Mouse (Mus musculus) cerebellum, adult 2 months (tissue): Measurements from ENCODE around the gene Mfsd14a. TPM values are rescaled to one million over a fixed set of nuclear protein-coding genes. Genes with fewer than 3 reads are reported as not detected.

Experiments
- DNase-seq, 2 experiments: peaks; one replicate each; pipeline ENCODE4 v3.0.0; 2021
- H3K27ac ChIP-seq: fragments of 200-500 bp; 2 replicates; pipeline ENCODE4 v1.5.1; 2012; ENCODE audit warnings: low read length, control low read depth, inconsistent platforms; ENCODE audit not compliant: insufficient read depth
- H3K27me3 ChIP-seq: fragments of 200-500 bp; 2 replicates; pipeline ENCODE4 v1.6.1; 2012; ENCODE audit warnings: inconsistent platforms, mild to moderate bottlenecking, low read length, moderate library complexity; ENCODE audit not compliant: control insufficient read depth, insufficient read depth
- H3K4me1 ChIP-seq: fragments of 200-500 bp; 2 replicates; pipeline ENCODE4 v1.6.1; 2011; ENCODE audit warnings: low read length; ENCODE audit not compliant: control insufficient read depth, insufficient read depth
- H3K4me3 ChIP-seq: fragments of 200-500 bp; replicated peaks from 2 replicates; pipeline ENCODE3; 2011; ENCODE audit warnings: mild to moderate bottlenecking, low read depth, low read length, control low read depth; ENCODE audit not compliant: insufficient read depth
- CTCF ChIP-seq: fragments of 200-500 bp; IDR thresholded peaks from 2 replicates; pipeline ENCODE4 v1.5.1; 2011; ENCODE audit warnings: low read depth, mild to moderate bottlenecking, control low read depth, low read length, moderate library complexity, borderline replicate concordance; ENCODE audit not compliant: insufficient read depth
- POLR2A ChIP-seq: fragments of 200-500 bp; IDR thresholded peaks from 2 replicates; pipeline ENCODE4 v1.6.1; 2011; ENCODE audit warnings: low read length, control low read depth, borderline replicate concordance; ENCODE audit not compliant: insufficient read depth
- WGBS: fragments of 180-500 bp; shearing (Covaris S2); methylation state at CpG from one replicate; pipeline ENCODE4 v1.1.7; 2018; 5-methylcytosine and 5-hydroxymethylcytosine counted together
- polyA plus RNA-seq: library from polyadenylated mRNA; depleted of rRNA; stranded (reverse); fragments of >200 nt; gene quantifications from 2 replicates; pipeline ENCODE4 v1.2.3, GENCODE M21; 2012

The Mfsd14a gene
- polyA plus RNA-seq, 1 experiment = 47.2 TPM

DNA sequence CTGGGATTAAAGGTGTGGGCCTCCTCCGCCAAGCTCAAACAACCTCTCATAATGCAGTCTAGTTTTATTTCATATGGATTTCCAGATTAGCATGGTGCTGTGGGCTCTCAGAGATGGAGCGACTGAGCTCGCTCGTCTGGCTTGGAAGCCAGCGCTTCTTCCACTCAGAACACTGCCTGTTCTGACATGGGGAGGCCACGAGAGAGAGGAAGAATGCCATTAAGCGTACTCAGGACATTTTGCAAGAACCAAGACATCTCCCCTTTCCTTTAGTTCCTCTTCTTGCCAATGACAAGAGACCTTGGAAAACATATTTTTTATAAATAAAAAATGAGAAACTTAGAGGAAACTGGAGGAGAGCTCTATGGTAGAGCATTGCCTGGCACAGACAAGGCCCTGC is 13.7 kb downstream of the Mfsd14a start:
- H3K4me1 ChIP-seq = peaks cover 2% of the 10 kb centered on the region; the same call in 1 of the 2 replicates
- no peak overlapping the region for H3K27ac ChIP-seq
- H3K27me3 ChIP-seq = no peaks in the 10 kb centered on the region
- 93% methylated on average over 7 of the region's 7 CpGs for WGBS
- TF ChIP-seq CTCF = no peak
- no peak for TF ChIP-seq POLR2A
- H3K4me3 ChIP-seq = no peak overlapping the region
- DNase-seq = no peak

DNA sequence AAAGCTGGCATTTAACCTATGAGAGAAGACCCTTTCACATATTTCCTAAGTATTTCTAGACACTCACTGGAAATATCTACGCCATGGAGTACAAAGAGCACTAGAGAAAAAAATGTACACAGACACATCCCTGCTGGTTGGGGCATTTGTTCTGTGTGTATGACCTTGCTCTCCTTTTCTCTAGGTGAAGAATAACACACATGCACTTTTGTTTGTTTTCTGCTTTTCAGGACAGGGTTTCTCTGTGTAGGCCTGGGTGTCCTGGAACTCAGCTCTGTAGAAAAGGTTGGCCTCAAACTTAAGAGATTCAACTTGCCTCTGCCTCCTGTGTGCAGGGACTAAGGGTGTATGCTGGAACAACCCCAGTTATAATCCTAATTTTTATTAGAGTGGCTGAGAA is 16.1 kb downstream of the Mfsd14a start:
- 96% methylated on average over 1 of the region's 1 CpGs for WGBS
- TF ChIP-seq CTCF = no peak
- TF ChIP-seq POLR2A = no peak
- H3K27me3 ChIP-seq = no peaks in the 10 kb centered on the region
- H3K27ac ChIP-seq = no peak overlapping the region
- no peak for DNase-seq
- H3K4me3 ChIP-seq = no peak overlapping the region
- H3K4me1 ChIP-seq = no peaks in the 10 kb centered on the region

DNA sequence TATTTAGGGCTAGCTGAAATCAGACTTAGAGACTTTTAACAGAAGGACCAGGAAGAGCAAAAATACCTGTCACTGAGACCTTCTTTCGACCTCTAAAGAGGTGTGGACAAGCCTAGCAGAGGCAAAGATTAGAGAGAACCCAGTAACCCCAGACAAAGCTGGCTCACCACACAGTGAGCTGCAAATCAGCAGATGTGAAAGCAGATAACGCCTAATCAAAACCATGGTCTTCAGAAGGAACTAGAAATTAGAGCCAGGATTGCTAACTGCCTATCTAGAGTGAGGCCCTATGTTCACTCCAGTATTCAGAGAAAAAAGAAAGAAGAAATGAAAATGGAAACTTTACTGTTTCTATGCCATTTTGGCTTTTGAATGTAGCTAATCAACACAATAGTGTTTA is 20.1 kb downstream of the Mfsd14a start:
- no peak for DNase-seq
- H3K27ac ChIP-seq = no peak overlapping the region
- TF ChIP-seq CTCF = no peak
- no peak for TF ChIP-seq POLR2A
- H3K27me3 ChIP-seq = no peaks in the 10 kb centered on the region
- no peaks in the 10 kb centered on the region for H3K4me1 ChIP-seq
- 93% methylated on average over 2 of the region's 2 CpGs for WGBS
- H3K4me3 ChIP-seq = no peak overlapping the region

DNA sequence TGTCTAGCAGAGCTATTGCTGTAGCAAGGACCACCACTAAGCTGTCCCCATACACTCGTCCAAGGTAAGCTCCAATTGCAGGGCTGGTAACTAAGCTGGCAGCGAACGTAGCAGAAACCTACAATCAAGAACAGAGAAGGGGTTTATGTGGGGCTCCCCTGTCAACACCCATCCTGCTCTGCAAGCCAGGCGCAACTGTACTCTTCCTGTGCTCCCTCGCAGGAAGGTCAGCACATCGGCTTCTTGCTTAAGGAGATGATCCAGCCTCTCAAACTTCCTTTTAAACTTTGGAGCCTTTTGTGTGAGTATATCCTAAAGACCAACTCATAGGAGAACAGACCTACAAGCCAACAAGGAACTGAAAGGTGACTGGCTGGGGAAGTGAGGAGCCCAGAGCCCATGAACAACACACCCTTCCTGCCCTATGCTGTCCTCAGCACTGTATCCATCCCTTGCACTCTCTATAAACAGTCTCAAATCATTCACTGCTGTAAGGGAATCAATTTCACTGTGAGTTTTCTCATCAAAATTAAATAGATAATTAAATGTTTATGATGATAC is 20.6 kb downstream of the Mfsd14a start:
- TF ChIP-seq POLR2A = no peak
- TF ChIP-seq CTCF = no peak
- Histone ChIP-seq H3K4me1 (no peaks in the 10 kb centered on the region), H3K27me3 (no peaks in the 10 kb centered on the region), H3K4me3 (no peak overlapping the region), H3K27ac (no peak overlapping the region)
- DNase-seq = no peak
- WGBS = 97% methylated on average over 6 of the region's 6 CpGs

DNA sequence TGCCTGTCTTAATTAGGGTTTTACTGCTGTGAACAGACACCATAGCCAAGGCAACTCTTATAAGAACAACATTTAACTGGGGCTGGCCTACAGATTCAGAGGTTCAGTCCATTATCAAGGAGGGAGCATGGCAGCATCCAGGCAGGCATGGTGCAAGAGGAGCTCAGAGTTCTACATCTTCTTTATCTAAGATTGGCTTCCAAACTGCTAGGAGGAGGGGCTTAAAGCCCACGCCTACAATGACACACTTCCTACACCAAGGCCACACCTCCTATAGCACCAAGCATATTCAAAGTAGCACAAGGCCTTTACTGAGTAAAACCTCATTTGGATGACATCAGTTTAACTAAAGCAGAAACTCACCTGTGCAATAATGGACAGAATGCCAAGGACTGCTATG is 22.5 kb downstream of the Mfsd14a start:
- no peak for DNase-seq
- no peak for TF ChIP-seq CTCF
- TF ChIP-seq POLR2A = no peak
- Histone ChIP-seq H3K27ac (no peak overlapping the region), H3K4me1 (no peaks in the 10 kb centered on the region), H3K27me3 (no peaks in the 10 kb centered on the region), H3K4me3 (no peak overlapping the region)
- WGBS = 89% methylated on average over 1 of the region's 1 CpGs

DNA sequence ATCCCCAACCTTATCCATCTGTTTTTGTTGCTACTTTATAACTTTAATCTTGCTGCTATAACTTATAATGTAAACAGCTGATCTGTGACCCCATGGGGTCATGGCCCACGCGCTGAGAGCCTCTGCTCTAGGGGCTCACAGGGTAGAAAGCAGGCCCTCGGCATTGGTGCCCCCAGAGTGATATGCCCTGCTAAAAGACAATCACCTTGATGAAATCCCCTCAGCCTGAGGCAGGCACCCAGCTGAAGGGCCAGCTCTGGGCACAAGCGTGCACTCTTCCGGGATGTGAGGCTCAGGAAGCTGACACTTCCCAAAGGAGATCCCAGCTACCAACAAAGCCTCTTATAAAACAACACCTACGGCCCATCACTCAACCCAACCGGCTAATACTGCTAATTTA is 23.9 kb downstream of the Mfsd14a start:
- H3K27me3 ChIP-seq = no peaks in the 10 kb centered on the region
- no peak for DNase-seq
- no peaks in the 10 kb centered on the region for H3K4me1 ChIP-seq
- 92% methylated on average over 7 of the region's 7 CpGs for WGBS
- H3K27ac ChIP-seq = no peak overlapping the region
- no peak overlapping the region for H3K4me3 ChIP-seq
- TF ChIP-seq POLR2A = no peak
- TF ChIP-seq CTCF = no peak

DNA sequence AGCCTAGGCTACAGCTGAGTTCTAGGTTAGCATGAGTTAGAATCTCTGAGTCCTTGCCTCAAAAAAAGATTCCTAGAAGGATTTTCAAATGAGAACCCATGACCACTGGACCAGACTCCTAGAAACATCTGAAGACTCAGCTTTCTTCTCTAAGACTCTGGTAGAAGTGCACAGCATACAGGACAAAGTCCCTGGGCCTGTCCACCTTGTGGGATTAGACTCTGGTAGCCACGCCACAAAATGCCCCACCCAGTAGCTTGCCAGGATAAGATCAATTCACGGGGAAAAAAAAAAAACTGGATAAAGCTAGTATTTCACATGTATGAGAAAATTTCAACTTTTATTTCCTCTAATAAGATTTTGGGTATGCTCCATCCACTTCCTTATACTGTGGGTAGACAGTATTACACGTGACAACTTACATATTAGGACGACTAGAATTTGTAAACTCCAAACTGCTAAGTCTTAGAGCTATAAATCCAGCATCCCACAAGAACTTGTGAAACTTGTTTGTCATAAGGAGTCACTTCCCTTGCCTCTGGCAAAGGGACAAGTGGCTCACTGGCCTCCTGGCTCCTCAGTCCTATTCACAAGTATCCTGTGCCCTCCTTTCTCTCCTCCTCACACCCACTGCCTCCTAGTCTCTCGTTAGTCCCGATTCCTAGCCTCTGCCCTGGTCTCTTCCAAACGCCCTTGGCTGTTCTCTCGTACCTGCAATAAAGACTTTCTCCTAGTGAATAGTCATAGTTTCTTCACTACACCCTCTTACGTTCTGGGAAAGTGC is 24.6 kb downstream of the Mfsd14a start:
- DNase-seq = no peak
- no peak overlapping the region for H3K27ac ChIP-seq
- TF ChIP-seq CTCF (no peak), POLR2A (no peak)
- 88% methylated on average over 9 of the region's 9 CpGs for WGBS
- H3K27me3 ChIP-seq = no peaks in the 10 kb centered on the region
- no peaks in the 10 kb centered on the region for H3K4me1 ChIP-seq
- no peak overlapping the region for H3K4me3 ChIP-seq

DNA sequence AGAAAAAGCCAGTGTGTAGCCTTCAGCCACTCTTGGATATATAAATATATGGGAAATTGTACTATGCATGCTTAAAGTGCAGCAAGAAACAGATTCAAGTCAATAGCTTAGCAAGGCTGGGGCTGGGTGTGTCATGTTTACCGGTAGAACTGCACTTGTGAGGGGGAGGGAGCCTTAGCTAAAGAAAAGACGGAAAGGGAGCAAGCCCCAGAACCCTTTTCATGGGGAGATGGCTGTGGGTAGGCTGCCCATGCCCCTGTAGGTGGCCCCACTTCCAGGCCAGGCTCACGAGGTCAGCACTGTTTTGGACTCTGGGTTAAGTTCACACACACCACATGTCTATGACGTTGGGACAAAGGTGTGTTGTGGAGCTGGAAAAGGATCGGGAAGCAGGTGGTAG is 26.7 kb downstream of the Mfsd14a start:
- 53% methylated on average over 5 of the region's 5 CpGs for whole genome bisulfite sequencing
- H3K27me3 ChIP-seq = no peaks in the 10 kb centered on the region
- no peak overlapping the region for H3K27ac ChIP-seq
- DNase-seq = no peak
- H3K4me3 ChIP-seq = no peak overlapping the region
- H3K4me1 ChIP-seq = no peaks in the 10 kb centered on the region
- no peak for TF ChIP-seq CTCF
- TF ChIP-seq POLR2A = no peak
